Mouse (Mus musculus) spleen, adult 2 months (tissue): Measurements from ENCODE around the gene Gm436.

Experiments
- CTCF ChIP-seq: fragments of 200-500 bp; IDR thresholded peaks from 2 replicates; pipeline ENCODE4 v1.5.1; 2011; ENCODE audit warnings: mild to moderate bottlenecking, inconsistent platforms; ENCODE audit not compliant: insufficient read depth, insufficient read length, insufficient replicate concordance; ENCODE audit errors: extremely low read depth
- POLR2A ChIP-seq: fragments of 200-500 bp; IDR thresholded peaks from 2 replicates; pipeline ENCODE4 v1.6.1; 2011; ENCODE audit warnings: low read depth, low read length, inconsistent platforms

DNA sequence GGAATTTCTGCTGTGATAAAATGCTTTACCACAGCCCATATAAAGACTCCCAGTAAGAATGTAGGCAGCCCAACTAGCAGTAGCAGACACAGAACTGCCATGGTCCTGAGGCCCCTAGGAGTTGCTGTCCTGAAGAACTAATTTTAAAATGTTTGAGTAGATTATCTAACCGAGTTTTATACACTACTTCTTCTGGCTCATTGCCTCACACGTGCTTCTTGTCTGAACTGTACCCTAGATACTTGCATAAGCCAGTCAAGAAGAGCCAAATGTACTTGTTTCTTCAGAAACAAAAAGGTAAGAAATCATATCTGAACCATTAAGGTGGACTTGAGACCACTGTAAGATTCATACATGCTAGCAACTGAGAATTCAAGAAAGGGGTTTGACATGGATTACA lies at the start of gene Gm436:
- TF ChIP-seq POLR2A: no peak
- TF ChIP-seq CTCF: no peak
